Mouse (Mus musculus): Measurements from ENCODE around the gene Ube2e2. TPM values are rescaled to one million over a fixed set of nuclear protein-coding genes. Genes with fewer than 3 reads are reported as not detected.

The Ube2e2 gene
- total RNA-seq (2022) = 1 to 10 TPM; 5.3 to 8.2 (median 7.4) TPM

DNA sequence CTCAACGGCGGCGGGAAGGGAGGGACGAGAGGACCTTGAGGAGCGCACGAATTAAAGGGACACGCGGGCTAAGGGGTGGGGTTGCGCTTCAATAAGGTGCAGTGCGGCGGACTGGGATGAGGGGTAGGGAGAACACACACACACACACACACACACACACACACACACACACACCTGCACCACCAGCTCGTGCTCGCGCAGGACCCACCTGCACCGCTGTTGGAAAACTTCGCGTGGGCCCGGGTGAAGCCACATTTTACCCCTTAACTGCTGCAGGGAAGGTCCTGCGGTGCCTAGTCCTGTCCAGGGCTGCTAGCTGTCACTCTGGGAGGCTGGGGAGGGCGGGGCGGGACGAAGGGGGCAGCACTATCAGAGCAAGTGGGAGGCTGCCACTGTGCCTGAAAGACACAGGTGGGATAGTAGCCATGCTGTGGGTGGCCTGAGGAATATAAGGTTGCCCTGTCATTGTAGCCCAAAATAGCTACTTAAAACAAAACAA lies at the start of gene Ube2e2:
Ube2e2 (minus strand) TSS at position 321 of the 499 bp plus-strand sequence.
- no peak for DNase-seq (ENCODE audit: low spot score in 2 of 2)

DNA sequence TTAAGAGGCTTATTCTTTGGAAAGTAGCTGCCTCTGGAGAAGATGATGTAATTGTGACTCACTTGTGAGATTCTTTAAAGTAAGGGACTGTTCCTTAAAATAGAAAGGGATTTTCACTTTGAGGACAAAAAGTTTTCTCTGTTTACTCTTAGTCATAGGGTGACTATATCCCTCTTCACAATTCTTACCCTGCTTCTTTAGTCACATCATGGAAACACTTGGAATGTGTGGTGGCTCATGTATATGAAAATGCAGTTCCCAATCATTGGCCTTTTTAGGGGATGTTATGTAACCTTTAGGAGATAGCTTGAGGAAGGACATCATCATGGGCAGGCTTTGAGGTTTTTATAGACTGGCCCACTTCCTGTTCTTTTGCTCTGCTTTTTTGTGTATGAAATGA lies 46.0 kb upstream of the Ube2e2 start:
- no peak for DNase-seq (ENCODE audit: low spot score in 2 of 2)

DNA sequence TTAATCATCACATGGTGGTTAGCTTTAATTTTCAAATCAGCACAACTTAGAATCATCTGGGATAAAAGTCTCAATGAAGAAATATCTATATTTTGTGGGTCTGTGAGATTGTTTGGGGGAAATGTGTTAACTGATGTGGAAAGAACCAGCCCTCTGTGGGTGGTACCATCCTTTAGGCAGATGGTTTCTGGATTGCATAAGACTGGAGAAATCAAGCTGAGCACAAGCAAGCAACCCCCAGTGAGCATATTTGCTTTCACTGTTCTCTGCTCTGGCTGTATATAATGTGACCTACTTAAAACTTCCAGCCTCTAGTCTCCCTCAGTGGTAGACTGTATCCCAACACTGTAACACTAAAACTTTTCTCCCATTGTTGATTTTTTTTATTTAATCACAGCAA lies 9.5 kb upstream of the Ube2e2 start:
- no peak for DNase-seq (ENCODE audit: low spot score in 2 of 2)

DNA sequence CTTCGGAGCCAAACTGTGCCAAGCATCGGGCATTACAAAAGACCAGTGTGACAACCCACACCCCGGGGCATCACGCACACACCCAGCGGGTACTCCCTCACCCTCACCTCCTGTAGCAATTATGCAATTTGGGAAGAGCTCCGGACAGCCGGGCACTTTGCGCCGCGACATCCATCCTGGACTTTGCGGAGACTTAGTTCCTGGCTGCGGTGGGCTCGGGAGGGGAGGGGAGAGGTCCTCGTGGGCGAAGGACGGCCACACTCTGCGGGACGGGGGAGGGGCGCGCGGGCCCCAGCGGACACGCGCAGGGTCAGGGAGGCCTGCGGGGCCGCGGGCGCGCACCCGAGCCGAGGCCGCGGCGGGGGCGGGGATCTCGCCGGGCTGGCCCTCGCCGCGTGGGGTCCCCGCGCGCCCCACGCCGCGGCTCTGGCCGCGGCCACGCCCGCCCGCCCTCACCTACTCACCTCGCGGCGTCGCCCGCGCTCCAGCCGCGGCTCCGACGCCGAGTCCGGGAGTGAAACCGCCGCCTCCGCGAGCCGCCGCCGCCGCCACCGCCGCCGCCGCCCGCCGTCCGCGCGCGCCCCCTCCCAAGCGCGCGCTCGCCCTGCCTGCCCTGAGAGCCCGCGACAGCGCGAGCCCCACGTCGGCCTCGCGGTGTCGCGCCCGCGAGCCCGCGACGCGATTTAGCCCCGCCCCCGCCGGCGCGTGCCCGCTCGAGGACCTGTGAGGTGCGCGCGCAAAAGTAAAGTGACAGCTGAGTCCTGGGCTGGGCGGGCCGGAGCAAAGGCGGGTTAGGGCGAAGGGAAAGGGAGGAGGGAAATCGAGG lies 733 bp downstream of the Ube2e2 start:
- peak; percentile 92 for DNase-seq (ENCODE audit: low spot score in 2 of 2)

GRCm38 (mm10) chr14:18889571-18889970 lies 4.5 kb downstream of the Ube2e2 start:
- no peak for DNase-seq (ENCODE audit: low spot score in 2 of 2)

DNA sequence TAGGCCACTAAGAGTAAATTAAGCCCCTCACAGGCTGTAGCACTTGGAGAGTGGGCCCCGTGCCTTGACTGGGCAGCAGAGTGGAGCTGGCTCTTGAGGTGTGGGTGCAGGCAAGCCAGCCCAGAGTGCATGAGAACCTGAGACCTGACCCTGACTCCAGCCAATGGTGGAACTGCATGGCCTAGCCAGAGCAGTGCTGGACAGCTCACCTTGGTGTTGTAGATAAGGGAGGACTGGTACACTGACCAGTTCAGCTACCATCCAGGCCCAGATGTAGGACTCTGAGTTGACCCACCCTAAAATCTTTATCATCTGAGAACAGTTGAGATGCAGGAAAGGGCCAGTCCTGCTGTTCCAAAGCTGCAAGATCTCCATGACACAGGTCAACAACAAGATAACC lies 11.6 kb downstream of the Ube2e2 start:
- no peak for DNase-seq (ENCODE audit: low spot score in 2 of 2)

- no peak for DNase-seq (ENCODE audit: low spot score in 2 of 2)
Measured at GRCm38 (mm10) chr14:18870716-18871115, 23.4 kb downstream of the Ube2e2 start.

DNA sequence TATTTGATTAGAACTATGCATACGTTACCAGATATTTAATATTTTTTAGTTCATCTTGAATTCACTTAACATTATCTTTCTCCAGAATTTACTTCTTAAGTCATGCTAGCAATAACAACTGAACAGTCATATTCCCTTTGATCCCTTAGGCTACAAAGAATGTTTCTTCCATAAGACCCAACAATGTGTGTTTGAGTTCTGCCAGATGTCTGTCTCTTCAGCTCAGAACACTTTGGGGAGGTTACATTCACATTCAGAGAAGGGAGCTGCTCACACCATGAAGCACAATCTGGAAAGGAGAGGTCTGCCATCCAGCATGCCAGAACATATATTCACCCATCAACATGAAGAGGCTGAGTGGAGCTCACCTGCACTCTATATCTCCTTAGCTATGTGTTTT lies 65.4 kb downstream of the Ube2e2 start:
- DNase-seq (ENCODE audit: low spot score in 2 of 2) = no peak

DNA sequence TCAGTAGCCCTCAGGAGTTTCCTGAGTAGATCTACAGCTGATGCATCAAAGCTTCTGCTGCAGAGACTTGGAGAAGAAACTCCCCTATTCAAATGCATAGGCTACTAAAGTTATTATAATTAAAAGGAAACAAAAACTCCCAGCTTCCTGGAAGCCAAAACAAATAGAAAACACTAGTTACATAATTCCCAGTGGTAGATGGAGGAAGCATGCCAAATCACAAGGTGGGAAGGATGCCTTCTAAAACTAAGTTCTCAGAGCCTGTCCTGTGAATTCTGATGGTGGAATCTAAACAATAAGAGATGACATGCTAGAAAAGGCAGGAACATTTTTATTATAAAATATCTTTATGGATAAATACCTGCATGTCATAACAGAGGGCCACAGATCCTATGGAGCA lies 67.3 kb downstream of the Ube2e2 start:
- no peak for DNase-seq (ENCODE audit: low spot score in 2 of 2)

- DNase-seq (ENCODE audit: low spot score in 2 of 2) = no peak
Measured at GRCm38 (mm10) chr14:18820713-18821112, 73.4 kb downstream of the Ube2e2 start.

- DNase-seq (ENCODE audit: low spot score in 2 of 2) = no peak
Measured at GRCm38 (mm10) chr14:18796857-18797256, 97.2 kb downstream of the Ube2e2 start.

GRCm38 (mm10) chr14:18795787-18796186 lies 98.3 kb downstream of the Ube2e2 start:
- DNase-seq (ENCODE audit: low spot score in 2 of 2) = no peak

GRCm38 (mm10) chr14:18778993-18779675 lies 114.9 kb downstream of the Ube2e2 start:
- no peak for DNase-seq (ENCODE audit: low spot score in 2 of 2)

GRCm38 (mm10) chr14:18778241-18778640 lies 115.8 kb downstream of the Ube2e2 start:
- DNase-seq (ENCODE audit: low spot score in 2 of 2) = no peak

DNA sequence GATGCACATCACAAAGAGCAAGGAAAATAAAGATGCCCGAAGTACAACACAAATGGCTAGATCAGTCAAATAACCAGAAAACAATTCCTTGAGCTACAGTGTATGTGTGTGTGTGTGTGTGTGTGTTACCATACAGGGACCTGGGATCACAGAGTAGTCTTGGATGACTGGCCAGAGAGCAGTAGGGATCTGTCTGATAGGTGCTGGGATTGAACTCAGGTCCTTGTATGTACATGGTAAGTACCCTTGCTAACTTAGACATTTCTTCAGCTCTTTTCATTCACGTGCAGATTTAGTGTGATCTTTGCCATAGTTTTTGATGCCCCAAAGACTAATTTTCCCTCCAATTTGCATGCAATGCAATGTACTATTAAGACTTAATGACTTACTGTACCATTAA lies 117.9 kb downstream of the Ube2e2 start:
- DNase-seq (ENCODE audit: low spot score in 2 of 2) = no peak

GRCm38 (mm10) chr14:18773724-18774123 lies 120.3 kb downstream of the Ube2e2 start:
- DNase-seq (ENCODE audit: low spot score in 2 of 2) = no peak

DNA sequence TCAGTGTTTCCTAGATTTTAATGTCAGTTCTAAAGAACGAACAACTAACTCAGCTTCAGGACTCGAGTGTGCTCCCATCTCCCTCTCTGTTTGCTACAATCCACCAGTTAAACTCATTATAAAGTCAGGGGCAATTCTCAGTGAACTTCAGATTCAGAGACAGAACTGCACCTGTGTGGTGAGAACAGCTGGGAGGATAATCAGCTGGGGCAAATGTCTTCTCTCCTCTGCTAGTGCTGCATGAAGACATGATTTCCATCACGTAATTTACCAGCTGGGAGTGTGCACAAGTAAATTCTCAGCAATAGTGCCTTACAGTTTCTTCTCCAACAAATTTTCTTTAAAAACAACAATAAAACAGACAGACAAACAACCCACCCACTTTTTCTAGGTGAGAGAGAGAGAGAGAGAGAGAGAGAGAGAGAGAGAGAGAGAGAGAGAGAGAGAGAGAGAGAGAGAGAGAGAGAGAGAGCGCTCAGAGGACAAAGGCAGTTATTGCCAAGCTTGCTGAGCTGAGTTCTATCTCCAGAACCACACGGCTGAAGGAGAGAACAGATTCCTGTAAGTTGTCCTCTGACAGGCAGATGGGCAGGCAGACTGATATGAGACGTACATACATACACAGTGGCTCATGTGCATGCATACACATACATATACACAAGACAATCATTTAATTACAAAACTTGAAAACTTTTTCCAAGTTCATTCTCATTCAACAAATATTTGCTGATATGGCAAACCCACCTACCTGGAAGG lies 134.3 kb downstream of the Ube2e2 start:
- no peak for DNase-seq (ENCODE audit: low spot score in 2 of 2)

GRCm38 (mm10) chr14:18758595-18759532 lies 135.2 kb downstream of the Ube2e2 start:
- no peak for DNase-seq (ENCODE audit: low spot score in 2 of 2)

DNA sequence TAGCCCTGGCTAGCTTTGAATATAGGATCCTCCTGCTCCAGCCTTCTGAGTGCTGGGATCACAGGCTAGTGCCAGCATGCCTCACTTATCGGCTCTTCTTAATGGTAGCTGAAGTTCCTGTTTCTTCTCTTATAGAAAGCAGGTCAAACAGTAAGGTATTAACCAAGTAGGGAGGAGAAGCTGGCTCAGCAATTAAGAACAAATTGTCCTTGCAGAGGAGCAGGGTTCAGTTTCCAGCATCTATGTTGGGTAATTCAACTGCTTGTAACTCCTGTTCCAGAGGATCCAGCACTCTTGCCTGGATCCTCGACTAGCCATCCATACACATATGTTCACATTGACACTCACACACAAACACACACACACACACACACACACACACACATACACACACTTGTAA lies 136.1 kb downstream of the Ube2e2 start:
- DNase-seq (ENCODE audit: low spot score in 2 of 2) = no peak

- no peak for DNase-seq (ENCODE audit: low spot score in 2 of 2)
Measured at GRCm38 (mm10) chr14:18755410-18755809, 138.7 kb downstream of the Ube2e2 start.

GRCm38 (mm10) chr14:18754595-18754994 lies 139.5 kb downstream of the Ube2e2 start:
- no peak for DNase-seq (ENCODE audit: low spot score in 2 of 2)

All from gastrocnemius, adult 8-10 months (tissue).